Mouse (Mus musculus) heart, embryonic 11.5 days (tissue): ENCODE results near the gene Rps27. TPM values are rescaled to one million over a fixed set of nuclear protein-coding genes. Genes with fewer than 3 reads are reported as not detected.
A peak's percentile ranks its signal among the peaks of the same experiment; 100 is the strongest.
"Not testable (repeated sequence)": the region's sequence is repeated elsewhere in the genome, so short reads cannot be mapped to it uniquely, and the experiment has no call there.

Source experiments
- ATAC-seq: fragments of 200-750 bp; cut with Nextera tagmentation; replicated peaks from 2 replicates; pipeline ENCODE4 v1.8.0; 2017; ENCODE audit warnings: moderate library complexity; ENCODE audit not compliant: insufficient number of reproducible peaks, low FRiP score, low TSS enrichment
- H3K27ac ChIP-seq: fragments of 300-500 bp; sonication (generic); 2 replicates; pipeline ENCODE4 v1.5.1; 2014; ENCODE audit warnings: mild to moderate bottlenecking, low read depth, low read length
- H3K27me3 ChIP-seq: fragments of 300-500 bp; sonication (generic); 2 replicates; pipeline ENCODE4 v1.6.1; 2014; ENCODE audit warnings: mild to moderate bottlenecking, low read length, mixed read lengths; ENCODE audit not compliant: control insufficient read depth, insufficient read depth
- H3K36me3 ChIP-seq: fragments of 300-500 bp; sonication (generic); 2 replicates; pipeline ENCODE4 v1.6.1; 2014; ENCODE audit warnings: mild to moderate bottlenecking, low read length, moderate library complexity, mixed read lengths; ENCODE audit not compliant: control insufficient read depth, insufficient read depth
- H3K4me1 ChIP-seq: fragments of 300-500 bp; sonication (generic); 2 replicates; pipeline ENCODE4 v1.6.1; 2014; ENCODE audit warnings: low read length; ENCODE audit not compliant: control insufficient read depth, insufficient read depth
- H3K4me2 ChIP-seq: fragments of 300-500 bp; sonication (generic); 2 replicates; pipeline ENCODE4 v1.6.1; 2014; ENCODE audit warnings: mild to moderate bottlenecking, moderate library complexity
- H3K4me3 ChIP-seq: fragments of 300-500 bp; sonication (generic); 2 replicates; pipeline ENCODE4 v1.5.1; 2014; ENCODE audit warnings: low read depth, low read length
- H3K9ac ChIP-seq: fragments of 300-500 bp; sonication (generic); 2 replicates; pipeline ENCODE4 v1.6.1; 2014; ENCODE audit warnings: mild to moderate bottlenecking, low read depth, low read length, moderate library complexity
- H3K9me3 ChIP-seq: fragments of 300-500 bp; sonication (generic); replicated peaks from 2 replicates; pipeline ENCODE4 v1.6.1; 2016; ENCODE audit warnings: low read length; ENCODE audit not compliant: control insufficient read depth
- WGBS: fragments of 180-500 bp; shearing (Covaris S2); extraction: QIAGEN DNeasy Blood & Tissue Kit; methylation state at CpG from one replicate; pipeline ENCODE4 v1.1.7; 2014; ENCODE audit not compliant: insufficient replicate concordance; 5-methylcytosine and 5-hydroxymethylcytosine counted together
- polyA plus RNA-seq: library from polyadenylated mRNA; unstranded; fragments of >200 nt; fragmentation: Nextera tagmentation; extraction: Ambion mirVana; gene quantifications from 2 replicates; pipeline ENCODE4 v1.2.1, GENCODE M21; 2014

The Rps27 gene
- 1,012 and 1,016 TPM in 2 replicates for polyA plus RNA-seq

DNA sequence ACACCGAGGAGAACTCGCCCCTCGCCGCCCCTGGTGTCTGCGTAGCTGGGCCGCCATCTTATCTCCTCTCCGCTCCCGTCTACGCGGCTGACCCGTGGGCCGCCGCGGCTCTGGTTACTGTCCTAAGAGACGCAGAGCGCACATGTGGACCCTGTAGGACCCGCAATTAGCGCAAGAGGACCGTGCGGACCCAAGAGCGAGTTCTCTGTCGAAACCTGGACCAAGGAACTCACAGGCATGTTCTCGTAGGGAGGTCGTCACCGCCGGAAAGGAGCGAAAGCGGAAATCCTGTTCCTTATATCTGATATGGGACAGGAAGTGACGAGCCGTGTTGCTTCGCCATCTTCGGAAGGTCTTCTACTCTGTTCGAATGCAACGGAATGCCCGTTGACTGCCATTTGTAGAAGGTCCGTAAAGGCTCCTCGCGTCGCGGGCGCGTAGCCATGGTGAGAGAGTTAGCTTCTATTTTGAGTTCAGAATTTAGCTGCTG, at the start of gene Rps27, which contains the start of gene Rab13:
Gene Rps27 (minus strand): TSS at position 275 of the 490 bp plus-strand sequence.
Gene Rab13 (plus strand): TSS at position 319 of the 490 bp plus-strand sequence.
- no peaks in the 10 kb centered on the region for H3K9me3 ChIP-seq
- under 1% methylated on average over 42 of the region's 42 CpGs for WGBS

DNA sequence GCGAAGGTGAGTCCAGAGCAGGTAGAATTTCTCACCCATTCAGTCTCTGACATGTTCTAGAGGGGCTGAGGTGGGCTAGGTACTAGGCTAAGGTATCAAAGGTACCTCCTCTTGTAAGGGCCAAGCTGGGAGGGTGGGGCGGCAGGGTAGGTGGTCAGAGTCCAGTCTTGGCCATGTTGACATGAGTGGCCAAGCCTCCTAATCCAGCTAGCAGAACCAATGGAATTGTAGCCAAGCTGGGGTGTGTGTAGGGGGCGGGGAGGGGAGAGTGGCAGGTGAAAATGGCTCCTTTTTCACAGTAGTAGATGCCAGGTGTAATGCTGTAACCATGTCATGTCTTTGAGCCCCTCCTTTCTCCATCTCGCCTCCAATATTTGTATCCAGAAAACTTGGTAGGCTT, 45.1 kb upstream of the Rps27 start:
- H3K27ac ChIP-seq: no peak overlapping the region
- no peaks in the 10 kb centered on the region for H3K27me3 ChIP-seq
- peaks cover 6% of the 10 kb centered on the region for H3K4me1 ChIP-seq
- H3K4me2 ChIP-seq: no peak overlapping the region
- no peak overlapping the region for H3K4me3 ChIP-seq
- ATAC-seq: no peak
- whole genome bisulfite sequencing: 87% methylated on average over 4 of the region's 4 CpGs
- no peaks in the 10 kb centered on the region for H3K9me3 ChIP-seq
- H3K9ac ChIP-seq: no peak overlapping the region
- peaks cover 32% of the 10 kb centered on the region for H3K36me3 ChIP-seq

More for the DNA sequence above, at the start of gene Rps27, which contains the start of gene Rab13:
- peak; percentile 79 for ATAC-seq
- Histone ChIP-seq H3K4me1 (peaks cover 12% of the 10 kb centered on the region), H3K27ac (peak within 1 kb of the TSS; percentile 93), H3K36me3 (peaks cover 14% of the 10 kb centered on the region), H3K27me3 (no peaks in the 10 kb centered on the region), H3K4me3 (peak within 1 kb of the TSS; percentile 88), H3K4me2 (peak within 1 kb of the TSS; percentile 88), H3K9ac (peak within 1 kb of the TSS; percentile 93)

DNA sequence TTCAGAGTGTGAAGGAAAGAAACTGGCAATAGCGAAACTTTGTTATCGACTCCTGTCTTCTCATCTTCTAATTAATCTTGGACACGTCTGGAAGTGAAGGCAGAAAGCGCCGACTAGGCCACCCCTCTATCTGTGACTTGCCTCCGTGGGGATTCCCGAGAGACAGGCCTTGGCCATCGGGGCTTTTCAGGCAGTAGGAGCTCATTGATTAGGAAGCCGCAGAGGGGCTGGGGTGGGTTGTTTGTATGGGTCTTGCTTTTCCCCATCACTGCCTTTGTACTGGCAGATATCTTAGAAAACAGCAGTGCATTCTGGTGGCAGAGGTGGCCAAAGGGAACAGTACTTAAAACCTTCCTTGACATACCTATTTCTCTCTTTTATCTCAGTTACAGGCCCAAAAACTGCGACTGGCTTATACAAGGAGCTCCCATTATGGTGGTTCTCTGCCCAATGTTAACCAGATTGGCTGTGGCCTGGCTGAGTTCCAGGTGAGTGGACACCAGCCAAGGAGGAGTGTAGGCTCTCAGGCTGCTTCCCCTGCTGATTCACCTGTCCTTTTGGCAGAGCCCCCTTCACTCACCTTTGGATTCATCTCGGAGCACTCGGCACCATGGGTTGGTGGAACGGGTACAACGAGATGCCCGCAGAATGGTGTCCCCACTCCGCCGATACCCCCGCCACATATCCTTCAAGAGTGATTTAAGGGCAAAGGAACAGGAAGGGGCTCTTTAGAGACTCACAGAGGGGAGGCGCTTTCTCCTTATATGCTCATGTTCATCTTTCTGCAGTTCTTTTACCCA, 43.5 kb upstream of the Rps27 start:
- H3K4me2 ChIP-seq: no peak overlapping the region
- H3K9ac ChIP-seq: no peak overlapping the region
- H3K4me1 ChIP-seq: peaks cover 6% of the 10 kb centered on the region
- ATAC-seq: no peak
- peaks cover 19% of the 10 kb centered on the region for H3K36me3 ChIP-seq
- H3K27me3 ChIP-seq: no peaks in the 10 kb centered on the region
- H3K9me3 ChIP-seq: no peaks in the 10 kb centered on the region
- H3K27ac ChIP-seq: no peak overlapping the region
- WGBS: 89% methylated on average over 19 of the region's 19 CpGs
- no peak overlapping the region for H3K4me3 ChIP-seq

DNA sequence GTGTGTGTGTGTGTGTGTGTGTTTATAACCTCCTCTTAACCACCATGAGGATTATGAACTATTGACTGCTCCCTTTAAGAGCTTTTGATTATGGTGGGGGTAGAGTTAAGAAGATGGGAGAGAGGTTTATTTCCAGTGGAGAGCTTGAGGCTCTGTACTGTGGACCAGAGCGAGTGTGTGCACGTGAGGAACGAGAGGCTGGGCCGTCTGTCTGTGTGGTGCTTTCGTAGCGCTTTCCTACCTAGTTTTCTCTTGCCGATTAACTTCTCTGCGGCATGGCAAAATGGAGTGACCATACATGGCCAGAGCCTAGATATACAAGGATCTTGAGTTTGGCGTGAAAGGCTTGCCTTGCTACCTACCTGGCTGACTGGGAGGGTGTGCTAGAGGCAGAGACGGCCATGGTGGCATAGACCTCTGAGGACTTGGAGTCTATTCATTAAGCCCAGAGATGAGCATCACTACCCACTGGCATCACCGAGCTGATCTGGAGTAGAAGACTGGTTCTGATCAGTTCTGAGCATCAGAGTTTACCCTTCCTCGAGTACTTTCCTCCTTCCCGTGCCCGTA, 42.4 kb upstream of the Rps27 start:
- H3K4me3 ChIP-seq: no peak overlapping the region
- H3K27ac ChIP-seq: no peak overlapping the region
- H3K9me3 ChIP-seq: no peaks in the 10 kb centered on the region
- H3K9ac ChIP-seq: no peak overlapping the region
- no peaks in the 10 kb centered on the region for H3K27me3 ChIP-seq
- peaks cover 6% of the 10 kb centered on the region for H3K4me1 ChIP-seq
- WGBS: 91% methylated on average over 14 of the region's 14 CpGs
- H3K4me2 ChIP-seq: no peak overlapping the region
- peaks cover 17% of the 10 kb centered on the region for H3K36me3 ChIP-seq
- no peak for ATAC-seq

DNA sequence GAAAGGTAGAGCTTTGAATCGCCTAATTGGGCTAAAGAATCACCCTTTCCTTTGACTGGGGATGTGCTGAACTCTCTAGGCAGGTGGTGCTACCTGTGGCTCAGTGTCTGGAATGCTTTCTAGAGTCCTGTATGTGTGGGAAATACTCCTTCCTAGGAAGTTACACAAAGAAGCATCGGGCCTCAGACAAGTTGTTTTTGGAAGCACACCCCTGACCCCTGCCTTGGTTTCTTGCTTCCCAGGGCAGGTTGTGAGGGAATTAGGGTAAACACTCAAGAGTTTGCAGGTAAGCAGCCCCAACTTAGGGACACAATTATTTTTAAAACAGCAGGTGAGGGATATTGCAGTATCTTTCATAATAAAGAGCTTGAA, 41.7 kb upstream of the Rps27 start:
- peaks cover 6% of the 10 kb centered on the region for H3K4me1 ChIP-seq
- H3K9me3 ChIP-seq: no peaks in the 10 kb centered on the region
- H3K36me3 ChIP-seq: peaks cover 10% of the 10 kb centered on the region
- ATAC-seq: no peak
- H3K27ac ChIP-seq: peak overlapping the region; percentile 87
- H3K4me2 ChIP-seq: peak overlapping the region; percentile 87
- H3K9ac ChIP-seq: peak overlapping the region; percentile 92
- no peaks in the 10 kb centered on the region for H3K27me3 ChIP-seq
- peak overlapping the region; percentile 91 for H3K4me3 ChIP-seq
- WGBS: 28% methylated on average over 2 of the region's 2 CpGs

DNA sequence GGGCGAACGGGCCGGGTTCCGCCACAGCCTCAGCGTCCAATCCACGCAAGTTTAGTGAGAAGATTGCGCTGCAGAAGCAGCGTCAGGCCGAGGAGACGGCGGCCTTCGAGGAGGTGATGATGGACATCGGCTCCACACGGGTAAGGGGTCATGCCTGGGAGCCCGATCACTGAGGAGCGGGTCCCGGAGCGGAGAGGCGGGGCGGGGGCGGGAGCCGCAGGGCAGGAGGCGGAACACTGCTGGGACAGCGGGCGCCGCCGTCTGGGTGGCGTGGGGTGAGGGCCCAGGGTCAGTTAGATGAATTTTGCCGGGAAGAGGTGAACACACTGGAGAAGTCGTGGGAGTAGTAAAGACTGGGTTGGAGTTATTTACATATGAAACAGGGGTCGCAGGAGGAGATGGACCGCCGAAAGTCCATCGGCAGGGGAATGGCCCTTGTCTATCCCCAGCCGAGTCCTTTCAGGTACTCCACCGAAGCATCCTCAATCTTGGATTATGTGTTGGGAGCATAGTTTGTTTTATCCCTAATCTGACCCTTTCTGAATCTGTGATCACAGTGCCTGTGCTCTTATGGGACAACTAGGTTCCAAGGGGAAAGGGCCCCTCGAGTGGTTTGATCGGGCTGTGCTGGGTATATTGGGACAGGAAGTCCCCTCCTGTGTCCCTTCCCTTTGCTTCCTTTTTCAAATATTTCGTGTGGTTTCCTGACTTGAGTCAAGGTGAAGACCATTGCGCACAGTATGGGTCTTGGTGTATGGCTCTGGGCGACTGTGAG, 41.2 kb upstream of the Rps27 start:
- H3K27ac ChIP-seq: peak overlapping the region; percentile 87
- no peaks in the 10 kb centered on the region for H3K27me3 ChIP-seq
- H3K4me2 ChIP-seq: peak overlapping the region; percentile 87
- H3K4me1 ChIP-seq: peaks cover 6% of the 10 kb centered on the region
- no peaks in the 10 kb centered on the region for H3K9me3 ChIP-seq
- 1% methylated on average over 41 of the region's 41 CpGs for WGBS
- H3K9ac ChIP-seq: peak overlapping the region; percentile 92
- peak; percentile 75 for ATAC-seq
- H3K4me3 ChIP-seq: peak overlapping the region; percentile 91
- H3K36me3 ChIP-seq: peaks cover 6% of the 10 kb centered on the region

DNA sequence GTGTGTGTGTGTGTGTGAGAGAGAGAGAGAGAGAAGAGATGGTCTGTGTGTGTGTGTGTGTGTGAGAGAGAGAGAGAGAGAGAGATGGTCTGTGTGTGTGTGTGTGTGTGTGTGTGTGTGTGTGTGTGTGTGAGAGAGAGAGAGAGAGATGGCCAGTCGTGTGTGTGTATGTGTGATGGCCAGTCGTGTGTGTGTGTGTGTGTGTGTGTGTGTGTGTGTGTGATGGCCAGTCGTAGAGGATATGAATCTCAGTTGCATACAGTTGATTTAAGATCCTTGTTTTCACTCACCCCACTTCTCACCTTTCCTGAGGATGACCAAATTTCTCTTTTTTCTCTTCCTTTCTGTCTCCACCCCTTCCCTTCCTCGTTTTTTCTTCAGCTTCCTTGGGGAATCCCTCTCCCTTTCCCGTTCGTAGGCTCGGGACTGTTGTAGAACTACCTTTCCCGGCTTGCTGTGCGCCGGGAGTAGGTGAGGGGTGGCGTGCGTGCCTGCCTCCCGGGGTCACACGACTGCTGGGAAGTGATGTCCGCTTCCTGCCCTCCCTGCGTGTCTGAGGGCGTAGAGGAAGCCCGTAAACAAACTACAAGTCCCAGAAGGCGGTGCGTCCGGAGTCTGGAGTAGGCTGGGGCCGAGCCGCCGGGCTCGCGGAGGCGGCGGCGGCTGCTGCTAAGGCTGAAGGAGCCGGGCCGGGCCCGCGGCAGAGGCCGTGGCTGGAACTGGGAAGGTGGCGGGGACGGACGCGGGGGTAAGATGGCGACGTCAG, 40.4 kb upstream of the Rps27 start, which contains the start of gene Crtc2:
Gene Crtc2 (plus strand): TSS at position 511 of the 766 bp plus-strand sequence.
- peak within 1 kb of the TSS; percentile 92 for H3K9ac ChIP-seq
- 3% methylated on average over 40 of the region's 40 CpGs for WGBS

DNA sequence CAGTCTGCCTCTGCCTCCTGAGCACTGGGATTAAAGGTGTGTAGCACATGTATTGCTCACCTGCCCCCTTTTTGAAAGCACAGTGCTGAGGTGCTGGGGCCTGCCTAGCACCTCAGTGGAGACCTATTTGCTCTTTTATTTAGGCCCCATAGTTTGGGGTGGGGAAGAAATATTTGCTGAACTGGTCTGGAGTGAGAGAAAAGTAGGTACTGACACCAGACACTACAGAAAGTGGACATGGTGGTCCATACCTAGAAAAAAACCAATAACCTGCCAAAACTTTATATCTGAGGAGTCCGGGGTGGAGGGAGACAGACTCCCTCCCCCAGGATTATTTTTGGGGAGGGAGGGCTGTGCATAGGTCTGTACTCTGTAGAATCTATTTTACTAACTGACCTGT, 39.7 kb upstream of the Rps27 start:
- H3K4me3 ChIP-seq, H3K4me1 ChIP-seq, ATAC-seq, H3K27me3 ChIP-seq, H3K4me2 ChIP-seq, H3K36me3 ChIP-seq, H3K9ac ChIP-seq, H3K27ac ChIP-seq, H3K9me3 ChIP-seq: not testable (repeated sequence)
- WGBS: 76% methylated on average over 1 of the region's 1 CpGs

More for the DNA sequence above, 40.4 kb upstream of the Rps27 start, which contains the start of gene Crtc2:
- Histone ChIP-seq H3K27me3 (no peaks in the 10 kb centered on the region), H3K4me1 (peaks cover 9% of the 10 kb centered on the region), H3K4me2 (peak within 1 kb of the TSS; percentile 87), H3K36me3 (peaks cover 2% of the 10 kb centered on the region; the same call in 1 of the 2 replicates), H3K4me3 (peak within 1 kb of the TSS; percentile 91), H3K9me3 (no peaks in the 10 kb centered on the region), H3K27ac (peak within 1 kb of the TSS; percentile 87)
- ATAC-seq: peak; percentile 96
